Mouse (Mus musculus) cerebellum, postnatal 14 days (tissue): Measurements from ENCODE around the gene Hibch.
A peak's percentile ranks its signal among the peaks of the same experiment; 100 is the strongest.
"Not testable (repeated sequence)": the region's sequence is repeated elsewhere in the genome, so short reads cannot be mapped to it uniquely, and the experiment has no call there.

Experiments
- DNase-seq, 2 experiments: peaks; one replicate each; pipeline ENCODE4 v3.0.0; 2021; ENCODE audit warnings: mixed read lengths in 2 of 2

Gene Hibch

GRCm38 (mm10) chr1:52909783-52910182, 65.1 kb downstream of the Hibch start:
- no peak for DNase-seq

GRCm38 (mm10) chr1:52916655-52917054, 71.9 kb downstream of the Hibch start:
- no peak for DNase-seq

- not testable (repeated sequence) for DNase-seq
Observed at GRCm38 (mm10) chr1:52918897-52919296, 74.2 kb downstream of the Hibch start.

DNA sequence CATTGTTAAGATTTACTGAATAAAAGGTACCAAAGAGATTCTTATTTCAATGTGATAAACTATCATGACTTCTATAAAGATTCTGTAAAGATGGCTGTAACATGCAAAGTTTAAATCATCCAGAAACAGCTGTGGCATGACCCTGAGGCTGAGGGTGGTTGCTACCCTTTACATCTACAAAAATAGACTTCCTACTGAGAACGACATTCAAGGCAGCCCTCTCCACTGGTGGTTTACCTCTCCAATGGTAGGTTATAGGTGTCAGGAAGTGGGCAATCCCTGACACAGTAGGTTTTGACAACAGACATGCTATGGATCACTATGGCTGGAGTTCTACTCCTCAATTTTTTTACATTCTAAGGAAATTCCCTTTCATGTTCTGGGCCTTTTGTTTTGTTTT, 79.8 kb downstream of the Hibch start:
- DNase-seq, result not testable (repeated sequence)

- no peak for DNase-seq
Observed at GRCm38 (mm10) chr1:52934494-52934893, 89.8 kb downstream of the Hibch start.

GRCm38 (mm10) chr1:52939021-52939420, 94.3 kb downstream of the Hibch start:
- DNase-seq, result no peak

- no peak for DNase-seq
Observed at GRCm38 (mm10) chr1:52947895-52948294, 103.2 kb downstream of the Hibch start.

- peak in 1 of 2 experiments; percentile 26 for DNase-seq
Observed at GRCm38 (mm10) chr1:52951146-52951868, 106.6 kb downstream of the Hibch start.

DNA sequence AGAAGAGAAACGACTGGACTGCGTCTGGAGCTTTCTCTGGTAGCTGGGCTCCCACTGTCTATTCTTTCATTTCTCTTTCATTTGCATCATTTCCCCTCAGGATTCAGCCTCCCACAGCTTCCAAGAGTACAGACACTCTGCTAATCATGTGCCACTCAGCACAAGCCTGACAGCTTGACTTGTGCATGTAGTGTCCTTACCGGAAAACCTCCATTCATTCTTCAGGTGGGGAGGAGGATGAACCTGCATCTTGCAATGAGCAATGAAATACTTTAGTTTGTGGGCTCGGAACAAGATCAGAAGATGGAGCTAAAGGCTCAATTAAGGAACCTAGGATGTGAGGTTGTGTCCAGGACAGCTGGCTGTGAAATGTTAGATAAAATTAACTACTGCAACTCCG, 107.4 kb downstream of the Hibch start:
- peak in 1 of 2 experiments; percentile 50 for DNase-seq

DNA sequence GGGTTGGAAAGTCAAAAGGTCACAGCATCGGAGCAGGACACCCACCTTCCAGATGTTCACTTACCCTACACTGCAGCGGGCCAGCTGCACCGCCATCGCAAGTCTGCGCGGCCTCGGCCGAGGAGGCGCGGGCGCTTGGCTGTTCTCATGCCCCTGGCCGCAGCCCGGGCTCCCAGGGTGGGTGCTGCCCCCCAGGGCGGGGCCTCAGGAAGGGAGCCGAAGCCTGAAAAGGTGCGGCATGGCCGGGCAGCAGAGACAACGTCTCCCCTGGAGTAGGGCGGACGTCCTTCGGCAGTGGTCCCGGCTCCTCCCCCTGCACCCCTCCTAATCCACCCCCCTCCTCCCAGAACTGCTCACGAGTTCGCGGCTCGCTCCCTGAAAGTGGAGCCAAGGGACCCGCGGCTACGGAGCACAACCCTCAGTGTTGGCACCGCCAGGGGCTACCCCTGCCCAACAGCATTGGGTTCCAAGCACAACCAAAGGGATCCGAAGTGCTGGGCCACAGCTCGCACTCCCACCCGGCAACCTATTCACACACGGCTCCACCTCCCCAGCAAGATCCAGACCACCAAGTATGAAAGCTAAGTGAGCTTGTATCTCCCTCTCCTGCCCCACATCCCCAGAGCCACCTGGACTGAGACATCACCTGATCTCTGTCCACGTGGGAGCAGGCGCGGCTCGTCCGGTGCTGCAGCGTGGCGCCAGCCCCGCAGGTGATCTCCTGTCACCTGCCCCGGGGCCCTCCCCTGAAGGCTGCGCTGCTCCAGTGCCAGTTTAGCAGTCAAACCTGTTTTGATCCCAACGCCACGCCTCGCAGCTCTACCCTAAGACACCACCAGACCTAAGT, 108.0 kb downstream of the Hibch start:
- DNase-seq, result peak; percentile 61 to 67

- DNase-seq, result no peak
Observed at GRCm38 (mm10) chr1:52953548-52953947, 108.8 kb downstream of the Hibch start.

DNA sequence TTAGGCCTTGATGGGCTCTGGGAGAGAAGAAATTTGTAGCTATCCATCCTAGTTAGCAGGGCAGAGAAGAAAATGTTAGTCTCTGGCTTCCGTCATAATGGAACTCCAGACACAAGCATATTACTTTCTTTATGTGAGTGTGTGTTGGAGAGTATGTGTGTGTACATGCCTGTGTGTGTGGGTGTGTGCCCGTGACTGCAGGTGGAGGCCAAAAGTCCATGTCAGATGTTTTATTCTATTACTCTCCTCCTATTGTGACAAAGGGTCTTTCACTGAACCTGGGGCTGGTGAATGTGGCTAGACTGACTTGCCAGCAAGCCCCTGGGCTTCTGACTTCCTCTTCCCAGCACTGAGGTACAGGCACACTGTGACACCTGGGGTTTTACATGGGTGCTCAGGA, 109.7 kb downstream of the Hibch start:
- DNase-seq, result no peak

- DNase-seq, result peak; percentile 48 to 72
Observed at GRCm38 (mm10) chr1:52955102-52955501, 110.4 kb downstream of the Hibch start.

- DNase-seq, result no peak
Observed at GRCm38 (mm10) chr1:52956746-52957145, 112.0 kb downstream of the Hibch start.

- DNase-seq, result no peak
Observed at GRCm38 (mm10) chr1:52960191-52960590, 115.5 kb downstream of the Hibch start.

- no peak for DNase-seq
Observed at GRCm38 (mm10) chr1:52963097-52963496, 118.4 kb downstream of the Hibch start.

- DNase-seq, result no peak
Observed at GRCm38 (mm10) chr1:52964581-52964980, 119.9 kb downstream of the Hibch start.
